Comparison of ENCODE assay signal across 15 mouse cellular contexts in genomic region chr9:27180492-27180891, GRCm38 (mm10). TPM values are rescaled to one million over a fixed set of nuclear protein-coding genes. Genes with fewer than 3 reads are reported as not detected.
DNase-seq lines count a peak whose midpoint lies in the region; ATAC-seq and TF ChIP-seq lines count a peak whose summit lies in the region.
"Had no signal": no experiment of that assay in that cellular context is flagged by ENCODE, and none has a peak within 500 bp of the region (broad histone marks: within the 10 kb centered on the region; RNA-seq: fewer than 3 reads in every experiment).

No protein-coding gene starts in this region.

- no peak overlapping the region for H3K9ac ChIP-seq in liver, adult 2 months (ENCODE audit: low read depth, low read length)
- H3K9ac ChIP-seq in liver, embryonic 11.5 days (ENCODE audit: low read depth, low read length): no peak overlapping the region
- H3K9ac ChIP-seq: heart, embryonic 15.5 days; hindbrain, embryonic 15.5 days; kidney, embryonic 15.5 days; liver, embryonic 13.5 days had no signal

- no peak for DNase-seq in gastrocnemius, adult 2 months
- DNase-seq in gastrocnemius, adult 8-10 months (ENCODE audit: low spot score in 2 of 2): no peak
- no peak for DNase-seq in liver, adult 2 months (ENCODE audit: extremely low read depth, low read depth, low spot score)
- no peak for DNase-seq in liver, embryonic 11.5 days (ENCODE audit: low spot score)
- peak; percentile 75 for DNase-seq in brain, adult 2 months (ENCODE audit: low read depth, low spot score)
- DNase-seq in cerebellum, postnatal 14 days: peak; percentile 48 to 63
- DNase-seq in c-Kit-positive CD71-positive TER-119-positive erythroid progenitor cells, embryonic 14.5 days (ENCODE audit: low spot score): no peak
- DNase-seq: liver, embryonic 13.5 days; retina, postnatal 1 day; thymus, adult 2 months had no signal

- no peaks in the 10 kb centered on the region for H3K4me1 ChIP-seq in liver, adult 2 months (ENCODE audit: control insufficient read depth, insufficient read depth, low read length)
- no peaks in the 10 kb centered on the region for H3K4me1 ChIP-seq in liver, embryonic 11.5 days (replicated peaks; ENCODE audit: control insufficient read depth, insufficient read depth, low read length)
- H3K4me1 ChIP-seq: heart, embryonic 15.5 days; kidney, embryonic 15.5 days; liver, embryonic 13.5 days had no signal

- TF ChIP-seq CTCF in gastrocnemius, adult 2 months (IDR thresholded peaks at IDR 0.05): peak; percentile 26; the same call in 1 of the 2 replicates
- TF ChIP-seq CTCF in liver, adult 2 months (IDR thresholded peaks at IDR 0.05; ENCODE audit: low read depth, low read length): peak; percentile 27

- H3K4me2 ChIP-seq in liver, embryonic 11.5 days: no peak overlapping the region
- H3K4me2 ChIP-seq: heart, embryonic 15.5 days; hindbrain, embryonic 15.5 days; kidney, embryonic 15.5 days; liver, embryonic 13.5 days had no signal

- 45% methylated on average over 3 of the region's 3 CpGs for WGBS in liver, adult 2 months
- WGBS in liver, embryonic 11.5 days: 50% methylated on average over 3 of the region's 3 CpGs

- H3K4me3 ChIP-seq in gastrocnemius, adult 2 months: no peak overlapping the region
- no peak overlapping the region for H3K4me3 ChIP-seq in liver, adult 2 months (ENCODE audit: insufficient read depth, low read depth, low read length)
- H3K4me3 ChIP-seq in liver, embryonic 11.5 days (ENCODE audit: low read depth, low read length): no peak overlapping the region
- H3K4me3 ChIP-seq: heart, embryonic 15.5 days; hindbrain, embryonic 15.5 days; kidney, embryonic 15.5 days; liver, embryonic 13.5 days had no signal

- no peak for TF ChIP-seq POLR2A in liver, adult 2 months (IDR thresholded peaks at IDR 0.05; ENCODE audit: extremely low read depth, insufficient read depth, low read length)

- no peaks in the 10 kb centered on the region for H3K9me3 ChIP-seq in liver, embryonic 11.5 days (ENCODE audit: control insufficient read depth, low read length)
- H3K9me3 ChIP-seq: heart, embryonic 15.5 days; hindbrain, embryonic 15.5 days; kidney, embryonic 15.5 days; liver, embryonic 13.5 days had no signal

- no peaks in the 10 kb centered on the region for H3K36me3 ChIP-seq in liver, adult 2 months (ENCODE audit: control insufficient read depth, insufficient read depth, low read length)
- H3K36me3 ChIP-seq in liver, embryonic 11.5 days (ENCODE audit: control insufficient read depth, insufficient read depth, low read length): no peaks in the 10 kb centered on the region
- H3K36me3 ChIP-seq: heart, embryonic 15.5 days; hindbrain, embryonic 15.5 days; kidney, embryonic 15.5 days; liver, embryonic 13.5 days had no signal

- H3K27me3 ChIP-seq in liver, adult 2 months (ENCODE audit: control insufficient read depth, insufficient read depth, low read length): no peaks in the 10 kb centered on the region
- no peaks in the 10 kb centered on the region for H3K27me3 ChIP-seq in liver, embryonic 11.5 days (replicated peaks; ENCODE audit: control insufficient read depth, insufficient read depth, low read length)
- H3K27me3 ChIP-seq: heart, embryonic 15.5 days; hindbrain, embryonic 15.5 days; kidney, embryonic 15.5 days; liver, embryonic 13.5 days had no signal

- no peak overlapping the region for H3K27ac ChIP-seq in gastrocnemius, adult 2 months
- H3K27ac ChIP-seq in liver, adult 2 months (replicated peaks; ENCODE audit: insufficient read depth, low read depth, low read length): no peak overlapping the region
- H3K27ac ChIP-seq in liver, embryonic 11.5 days (ENCODE audit: low read depth, low read length): no peak overlapping the region
- H3K27ac ChIP-seq: heart, embryonic 15.5 days; hindbrain, embryonic 15.5 days; kidney, embryonic 15.5 days; liver, embryonic 13.5 days; macrophage had no signal

- no peak for ATAC-seq in liver, embryonic 11.5 days (replicated peaks; ENCODE audit: low FRiP score)

- no peaks in the 10 kb centered on the region for H3K79me2 ChIP-seq in liver, adult 2 months (ENCODE audit: control insufficient read depth, insufficient read depth, low read length)

- intact Hi-C loops in gastrocnemius, adult 2 months (cut with DNase I): no loop called here

RNA-seq across cellular contexts. Expression of gene Jam3, which starts 25.3 kb away (rescaled TPM):
- 10 to 100 TPM in 1 of 2 experiments, 1 to 10 TPM in 1; 5.5 to 11.4 TPM for total RNA-seq in gastrocnemius, adult 2 months (2021)
- total RNA-seq in gastrocnemius, adult 8-10 months (2022): 1 to 10 TPM; 4.6 to 7.1 (median 5.2) TPM
- 1.5 and 1.7 TPM in 2 replicates for total RNA-seq in liver, adult 2 months (2014; rRNA removed)
- polyA plus RNA-seq in liver, adult 2 months (2012; rRNA removed): 0.81 and 1.4 TPM in 2 replicates
- 26.3 and 31.6 TPM in 2 replicates for polyA plus RNA-seq in liver, embryonic 11.5 days (2014; fragmentation: Nextera tagmentation; extraction: Ambion mirVana)
- total RNA-seq: MEL had no signal
- polyA plus RNA-seq: macrophage had no signal

Comparison
In these comparisons a context has a peak if more than half of its experiments do, and no peak if none do; other contexts are left out.
1. DNase-seq: peak in brain, adult 2 months (single experiment) and cerebellum, postnatal 14 days (2 of 2); none in gastrocnemius, adult 2 months (single experiment), gastrocnemius, adult 8-10 months (0 of 2), liver, adult 2 months (single experiment), liver, embryonic 11.5 days (single experiment) and c-Kit-positive CD71-positive TER-119-positive erythroid progenitor cells, embryonic 14.5 days (single experiment).